Mouse (Mus musculus): ENCODE measurements around the gene Hipk3. TPM values are rescaled to one million over a fixed set of nuclear protein-coding genes. Genes with fewer than 3 reads are reported as not detected.

Gene Hipk3
- polyA plus RNA-seq (2012) = 0.23 and 0.31 TPM in 2 replicates

DNA sequence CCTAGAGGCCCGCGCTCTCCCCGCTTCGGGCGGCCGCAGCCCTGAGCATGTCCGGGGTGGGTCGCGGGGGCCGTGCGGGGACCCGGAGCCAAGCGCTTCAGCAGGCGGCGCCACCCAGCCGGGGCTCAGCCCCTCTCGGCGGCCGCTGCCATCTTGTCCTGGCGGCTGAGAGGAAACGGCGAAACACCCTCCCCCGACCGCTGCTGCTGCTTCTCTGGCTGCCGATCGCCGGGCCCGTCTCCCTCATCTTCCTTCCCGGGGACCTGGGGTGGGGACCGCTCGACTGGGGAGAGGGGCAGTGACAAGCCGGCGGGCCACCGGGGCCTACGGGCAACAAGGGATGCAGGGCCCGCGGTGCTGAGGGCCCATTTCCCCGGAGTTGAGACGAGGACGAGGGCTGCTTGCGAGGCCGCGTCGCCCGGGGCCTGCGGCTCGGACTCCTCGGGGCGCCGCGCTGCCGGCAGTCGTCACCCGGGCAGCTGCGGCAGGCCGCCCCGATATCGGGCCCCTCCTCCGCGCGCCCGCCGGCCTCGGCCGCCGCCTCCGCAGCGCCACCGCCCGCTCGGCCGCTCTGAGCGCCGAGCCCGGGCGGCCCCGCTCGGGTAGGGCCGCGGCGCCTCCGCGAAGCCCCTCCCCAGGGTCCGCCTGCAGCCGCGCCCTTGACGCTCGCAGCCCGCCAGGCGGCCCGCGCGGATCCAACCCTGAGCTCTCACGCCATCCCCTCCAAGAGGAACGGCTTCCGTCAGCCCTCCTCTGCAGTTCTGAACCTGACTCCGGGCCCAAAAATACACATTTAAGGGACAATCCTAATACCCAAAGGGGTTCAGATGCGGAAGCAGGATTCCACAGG lies at the start of gene Hipk3:
Gene Hipk3 (minus strand): TSS at position 496 of the 850 bp plus-strand sequence.
- Histone ChIP-seq H3K36me3 (ENCODE audit: control insufficient read depth) (no peaks in the 10 kb centered on the region; the same call in 1 of the 2 replicates), H3K4me3 (replicated peaks) (peak within 1 kb of the TSS; percentile 94), H3K9me3 (ENCODE audit: control insufficient read depth, low read length) (no peaks in the 10 kb centered on the region), H3K27me3 (ENCODE audit: control insufficient read depth) (peaks cover 8% of the 10 kb centered on the region; the same call in 1 of the 2 replicates), H3K4me1 (ENCODE audit: control insufficient read depth) (peaks cover 30% of the 10 kb centered on the region)
- TF ChIP-seq GATA1 (IDR thresholded peaks at IDR 0.05; ENCODE audit: low read length) = no peak
- no peak for TF ChIP-seq TAL1 (IDR thresholded peaks at IDR 0.05; ENCODE audit: low read length)

DNA sequence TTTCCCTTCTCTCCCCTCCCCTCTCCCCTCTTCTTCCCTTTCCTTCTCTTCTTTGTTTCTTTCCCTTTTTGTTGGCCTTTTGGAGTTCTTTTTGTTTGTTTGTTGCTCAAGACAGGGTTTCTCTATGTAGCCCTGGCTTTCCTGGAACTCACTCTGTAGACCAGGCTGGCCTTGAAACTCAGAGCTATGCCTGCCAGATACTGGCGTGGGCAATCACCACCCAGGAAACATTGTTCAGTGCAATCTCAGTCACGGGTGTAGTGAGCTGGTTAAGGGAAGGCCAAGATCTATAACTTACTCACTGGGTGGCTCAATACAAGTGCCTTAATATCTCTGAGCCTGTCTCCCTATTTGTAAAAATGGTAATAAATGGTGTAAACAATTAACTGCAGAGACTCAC lies 46.0 kb upstream of the Hipk3 start:
- Histone ChIP-seq H3K4me1 (ENCODE audit: control insufficient read depth) (no peaks in the 10 kb centered on the region), H3K36me3 (ENCODE audit: control insufficient read depth) (no peaks in the 10 kb centered on the region), H3K4me3 (replicated peaks) (no peak overlapping the region), H3K9me3 (ENCODE audit: control insufficient read depth, low read length) (no peaks in the 10 kb centered on the region), H3K27me3 (ENCODE audit: control insufficient read depth) (no peaks in the 10 kb centered on the region)
- TF ChIP-seq GATA1 (IDR thresholded peaks at IDR 0.05; ENCODE audit: low read length) (no peak), TAL1 (IDR thresholded peaks at IDR 0.05; ENCODE audit: low read length) (no peak)

DNA sequence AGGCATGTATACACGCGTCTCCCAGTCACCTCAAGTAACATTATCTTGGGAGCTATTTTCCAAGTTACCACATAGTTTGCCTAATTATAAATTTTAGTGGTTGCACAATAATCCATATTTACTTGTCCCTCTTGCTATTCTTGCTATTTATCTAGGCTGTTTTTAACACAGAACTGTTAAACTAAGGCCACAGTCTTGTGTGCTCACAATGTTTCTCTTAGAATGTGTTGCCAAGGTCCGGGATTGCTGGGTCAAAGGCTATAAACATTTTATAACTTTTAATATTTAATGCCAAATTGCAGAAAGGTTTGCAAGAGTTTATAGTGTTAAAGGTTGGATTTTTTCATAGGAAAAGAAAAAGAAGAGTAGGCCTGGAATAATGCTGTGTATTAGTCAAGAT lies 40.5 kb upstream of the Hipk3 start:
- Histone ChIP-seq H3K4me3 (replicated peaks) (no peak overlapping the region), H3K4me1 (ENCODE audit: control insufficient read depth) (no peaks in the 10 kb centered on the region), H3K27me3 (ENCODE audit: control insufficient read depth) (no peaks in the 10 kb centered on the region), H3K9me3 (ENCODE audit: control insufficient read depth, low read length) (no peaks in the 10 kb centered on the region), H3K36me3 (ENCODE audit: control insufficient read depth) (no peaks in the 10 kb centered on the region)
- TF ChIP-seq TAL1 (IDR thresholded peaks at IDR 0.05; ENCODE audit: low read length) (no peak), GATA1 (IDR thresholded peaks at IDR 0.05; ENCODE audit: low read length) (no peak)

- no peak for TF ChIP-seq GATA1 (IDR thresholded peaks at IDR 0.05; ENCODE audit: low read length)
- TF ChIP-seq TAL1 (IDR thresholded peaks at IDR 0.05; ENCODE audit: low read length) = no peak
These were observed 38.3 kb upstream of the Hipk3 start for GRCm38 (mm10) chr2:104532548-104532947.

DNA sequence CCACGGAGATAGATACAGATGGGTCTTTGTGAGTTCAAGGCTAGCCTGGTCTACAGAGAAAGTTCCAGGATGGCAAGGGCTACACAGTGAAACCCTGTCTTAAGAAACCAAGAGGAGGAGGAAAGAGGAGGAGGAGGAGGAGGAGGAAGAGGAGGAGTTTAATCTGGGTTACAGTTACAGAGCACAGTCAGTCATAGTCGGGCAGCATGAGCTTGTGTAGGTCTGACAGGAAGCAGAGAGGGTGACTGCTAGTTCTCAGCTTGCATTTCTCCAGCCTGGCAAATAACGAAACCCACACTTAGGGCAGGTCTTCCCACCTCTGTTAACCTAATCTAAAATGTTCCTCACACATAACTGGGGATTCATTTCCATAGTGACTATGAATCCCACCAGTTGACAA lies 32.3 kb upstream of the Hipk3 start:
- TF ChIP-seq GATA1 (IDR thresholded peaks at IDR 0.05; ENCODE audit: low read length) = no peak
- TF ChIP-seq TAL1 (IDR thresholded peaks at IDR 0.05; ENCODE audit: low read length) = no peak
- Histone ChIP-seq H3K27me3 (ENCODE audit: control insufficient read depth) (no peaks in the 10 kb centered on the region), H3K36me3 (ENCODE audit: control insufficient read depth) (no peaks in the 10 kb centered on the region), H3K4me1 (ENCODE audit: control insufficient read depth) (no peaks in the 10 kb centered on the region), H3K9me3 (ENCODE audit: control insufficient read depth, low read length) (no peaks in the 10 kb centered on the region), H3K4me3 (replicated peaks) (no peak overlapping the region)

More at GRCm38 (mm10) chr2:104532548-104532947, 38.3 kb upstream of the Hipk3 start:
- Histone ChIP-seq H3K36me3 (ENCODE audit: control insufficient read depth) (no peaks in the 10 kb centered on the region), H3K4me3 (replicated peaks) (no peak overlapping the region), H3K4me1 (ENCODE audit: control insufficient read depth) (no peaks in the 10 kb centered on the region), H3K27me3 (ENCODE audit: control insufficient read depth) (no peaks in the 10 kb centered on the region), H3K9me3 (ENCODE audit: control insufficient read depth, low read length) (no peaks in the 10 kb centered on the region)

DNA sequence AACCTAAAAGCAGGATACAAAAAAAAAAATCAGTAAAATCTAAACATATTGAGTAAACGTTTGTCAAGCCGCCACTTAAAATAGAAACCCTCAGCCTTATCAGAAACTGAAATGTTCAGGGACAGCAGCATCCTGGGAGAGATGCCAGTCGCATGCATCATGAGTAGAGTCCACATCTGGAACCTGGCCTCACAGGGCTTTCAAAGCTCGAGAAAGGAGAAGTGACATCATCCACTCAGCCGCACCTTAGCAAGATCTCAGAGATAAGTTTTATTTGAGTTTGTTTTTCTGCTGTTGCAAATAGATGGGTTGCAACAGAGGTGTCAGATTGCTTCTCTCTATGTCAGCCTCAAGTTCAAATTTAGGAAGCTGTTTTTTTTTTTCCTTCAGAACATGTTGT lies 31.3 kb upstream of the Hipk3 start:
- no peaks in the 10 kb centered on the region for H3K9me3 ChIP-seq (ENCODE audit: control insufficient read depth, low read length)
- TF ChIP-seq TAL1 (IDR thresholded peaks at IDR 0.05; ENCODE audit: low read length) = no peak
- TF ChIP-seq GATA1 (IDR thresholded peaks at IDR 0.05; ENCODE audit: low read length) = no peak
- no peaks in the 10 kb centered on the region for H3K36me3 ChIP-seq (ENCODE audit: control insufficient read depth)
- no peak overlapping the region for H3K4me3 ChIP-seq (replicated peaks)
- H3K4me1 ChIP-seq (ENCODE audit: control insufficient read depth) = no peaks in the 10 kb centered on the region
- no peaks in the 10 kb centered on the region for H3K27me3 ChIP-seq (ENCODE audit: control insufficient read depth)

- Histone ChIP-seq H3K27me3 (ENCODE audit: control insufficient read depth) (no peaks in the 10 kb centered on the region), H3K36me3 (ENCODE audit: control insufficient read depth) (no peaks in the 10 kb centered on the region)
- TF ChIP-seq GATA1 (IDR thresholded peaks at IDR 0.05; ENCODE audit: low read length) (no peak), TAL1 (IDR thresholded peaks at IDR 0.05; ENCODE audit: low read length) (no peak)
These were observed 17.4 kb upstream of the Hipk3 start for GRCm38 (mm10) chr2:104511622-104512021.

DNA sequence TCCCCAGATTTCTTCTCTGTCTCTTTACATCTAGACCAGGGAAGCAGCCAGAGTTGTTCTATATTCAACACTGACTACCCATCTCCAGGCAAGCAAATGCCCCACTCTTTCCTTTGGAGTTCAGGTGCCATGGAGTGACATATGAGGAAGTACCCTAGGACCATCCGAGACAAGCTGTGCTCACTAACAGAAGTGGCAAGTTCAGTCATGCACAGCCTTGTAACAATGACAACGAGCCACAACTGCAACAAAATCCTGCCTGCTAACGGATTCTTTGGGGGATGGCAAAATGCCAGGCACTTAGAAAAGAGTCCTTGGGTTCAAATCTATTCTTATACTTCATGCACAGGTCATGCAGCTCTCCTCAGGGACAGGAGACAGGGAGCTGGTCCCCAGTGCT lies 8.1 kb upstream of the Hipk3 start:
- no peaks in the 10 kb centered on the region for H3K36me3 ChIP-seq (ENCODE audit: control insufficient read depth)
- H3K4me1 ChIP-seq (ENCODE audit: control insufficient read depth) = no peaks in the 10 kb centered on the region
- H3K27me3 ChIP-seq (ENCODE audit: control insufficient read depth) = peaks cover 4% of the 10 kb centered on the region; the same call in 1 of the 2 replicates
- no peaks in the 10 kb centered on the region for H3K9me3 ChIP-seq (ENCODE audit: control insufficient read depth, low read length)
- TF ChIP-seq GATA1 (IDR thresholded peaks at IDR 0.05; ENCODE audit: low read length) (no peak), TAL1 (IDR thresholded peaks at IDR 0.05; ENCODE audit: low read length) (no peak)
- H3K4me3 ChIP-seq (replicated peaks) = no peak overlapping the region

More at GRCm38 (mm10) chr2:104511622-104512021, 17.4 kb upstream of the Hipk3 start:
- no peaks in the 10 kb centered on the region for H3K9me3 ChIP-seq (ENCODE audit: control insufficient read depth, low read length)
- H3K4me3 ChIP-seq (replicated peaks) = no peak overlapping the region
- no peaks in the 10 kb centered on the region for H3K4me1 ChIP-seq (ENCODE audit: control insufficient read depth)

DNA sequence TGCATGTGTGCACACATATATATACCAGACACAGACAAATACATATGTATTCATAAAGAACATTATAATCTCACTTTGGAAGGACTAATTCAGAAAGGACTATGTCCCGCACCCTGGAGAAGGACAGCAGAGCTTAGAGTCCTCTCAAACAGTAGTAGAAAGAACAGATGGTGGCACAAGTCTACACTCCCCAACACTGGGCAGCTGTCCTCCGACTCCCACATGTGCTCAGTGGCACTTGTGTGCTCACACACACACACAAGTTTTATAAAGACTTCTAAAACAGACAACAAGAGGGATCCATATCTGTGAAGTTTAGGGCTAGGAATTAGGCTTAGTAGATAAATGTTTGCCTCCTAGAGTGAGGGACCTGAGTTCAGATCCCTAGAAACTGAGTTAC lies 6.8 kb upstream of the Hipk3 start:
- no peaks in the 10 kb centered on the region for H3K36me3 ChIP-seq (ENCODE audit: control insufficient read depth)
- H3K27me3 ChIP-seq (ENCODE audit: control insufficient read depth) = peaks cover 6% of the 10 kb centered on the region; the same call in 1 of the 2 replicates
- no peaks in the 10 kb centered on the region for H3K4me1 ChIP-seq (ENCODE audit: control insufficient read depth)
- no peak overlapping the region for H3K4me3 ChIP-seq (replicated peaks)
- no peak for TF ChIP-seq TAL1 (IDR thresholded peaks at IDR 0.05; ENCODE audit: low read length)
- TF ChIP-seq GATA1 (IDR thresholded peaks at IDR 0.05; ENCODE audit: low read length) = no peak
- H3K9me3 ChIP-seq (ENCODE audit: control insufficient read depth, low read length) = no peaks in the 10 kb centered on the region

All from erythroblast, embryonic 14.5 days (primary cell).